ENCODE assay signal across 25 mouse cellular contexts in genomic region chr2:113404905-113405304, GRCm38 (mm10).
DNase-seq lines count a peak whose midpoint lies in the region; ATAC-seq and TF ChIP-seq lines count a peak whose summit lies in the region.
"Had no signal": no experiment of that assay in that cellular context is flagged by ENCODE, and none has a peak within 500 bp of the region (broad histone marks: within the 10 kb centered on the region; RNA-seq: fewer than 3 reads in every experiment).

No protein-coding gene starts in this region.

- no peaks in the 10 kb centered on the region for H3K36me3 ChIP-seq in kidney, embryonic 16.5 days (ENCODE audit: insufficient read depth, low read length)
- H3K36me3 ChIP-seq in kidney, embryonic 14.5 days (ENCODE audit: control insufficient read depth, insufficient read depth, low read length), result no peaks in the 10 kb centered on the region
- H3K36me3 ChIP-seq in lung, embryonic 15.5 days, result no peaks in the 10 kb centered on the region
- no peaks in the 10 kb centered on the region for H3K36me3 ChIP-seq in lung, postnatal 0 days (ENCODE audit: insufficient read depth, low read length)
- H3K36me3 ChIP-seq: embryonic facial prominence, embryonic 13.5 days; forebrain, embryonic 15.5 days; G1E had no signal

- no peak for TF ChIP-seq EP300 in lung, postnatal 0 days (IDR thresholded peaks at IDR 0.05)

- no peak overlapping the region for H3K4me3 ChIP-seq in kidney, embryonic 16.5 days (ENCODE audit: low read length)
- H3K4me3 ChIP-seq in kidney, embryonic 14.5 days (ENCODE audit: low read length), result no peak overlapping the region
- no peak overlapping the region for H3K4me3 ChIP-seq in lung, embryonic 15.5 days
- no peak overlapping the region for H3K4me3 ChIP-seq in lung, postnatal 0 days (ENCODE audit: low read depth, low read length)
- H3K4me3 ChIP-seq: embryonic facial prominence, embryonic 13.5 days; forebrain, embryonic 13.5 days; forebrain, embryonic 15.5 days had no signal

- H3K27ac ChIP-seq in kidney, embryonic 16.5 days (ENCODE audit: low read length), result no peak overlapping the region
- no peak overlapping the region for H3K27ac ChIP-seq in kidney, embryonic 14.5 days (ENCODE audit: low read depth, low read length)
- no peak overlapping the region for H3K27ac ChIP-seq in lung, embryonic 15.5 days
- H3K27ac ChIP-seq in lung, postnatal 0 days (ENCODE audit: low read length), result no peak overlapping the region
- H3K27ac ChIP-seq: embryonic facial prominence, embryonic 13.5 days; forebrain, embryonic 13.5 days; forebrain, embryonic 15.5 days had no signal

- TF ChIP-seq CTCF in lung, postnatal 0 days (IDR thresholded peaks at IDR 0.05), result no peak

- WGBS in kidney, embryonic 16.5 days, result 51% methylated on average over 6 of the region's 6 CpGs
- 60% methylated on average over 6 of the region's 6 CpGs for WGBS in kidney, embryonic 14.5 days
- 52% methylated on average over 6 of the region's 6 CpGs for WGBS in lung, embryonic 15.5 days
- 39% methylated on average over 6 of the region's 6 CpGs for WGBS in lung, postnatal 0 days

- H3K9me3 ChIP-seq in kidney, embryonic 16.5 days (ENCODE audit: low read length), result no peaks in the 10 kb centered on the region
- no peaks in the 10 kb centered on the region for H3K9me3 ChIP-seq in kidney, embryonic 14.5 days (ENCODE audit: control insufficient read depth, low read length)
- no peaks in the 10 kb centered on the region for H3K9me3 ChIP-seq in lung, embryonic 15.5 days
- H3K9me3 ChIP-seq in lung, postnatal 0 days (ENCODE audit: low read length), result no peaks in the 10 kb centered on the region
- H3K9me3 ChIP-seq: embryonic facial prominence, embryonic 13.5 days; forebrain, embryonic 13.5 days; forebrain, embryonic 15.5 days had no signal

- peak; percentile 46; the same call in 1 of the 2 replicates for ATAC-seq in kidney, embryonic 16.5 days (ENCODE audit: low FRiP score, low TSS enrichment)
- ATAC-seq in kidney, embryonic 14.5 days (ENCODE audit: low FRiP score, low TSS enrichment), result no peak
- ATAC-seq in lung, embryonic 15.5 days (ENCODE audit: borderline replicate concordance, extremely low read depth, low FRiP score, low TSS enrichment), result peak; percentile 78; the same call in 1 of the 2 replicates
- peak; percentile 84 for ATAC-seq in lung, postnatal 0 days
- ATAC-seq: activated CD4-positive, CD25-positive, alpha-beta regulatory T cell, adult 4 months; CD4-positive, CD25-positive, alpha-beta regulatory T cell, adult 4 months; forebrain, embryonic 13.5 days; forebrain, embryonic 15.5 days; forebrain, postnatal 0 days; Patski had no signal

- no peak overlapping the region for H3K9ac ChIP-seq in kidney, embryonic 16.5 days (replicated peaks; ENCODE audit: low read length)
- H3K9ac ChIP-seq in kidney, embryonic 14.5 days (ENCODE audit: low read depth, low read length), result no peak overlapping the region
- no peak overlapping the region for H3K9ac ChIP-seq in lung, embryonic 15.5 days
- H3K9ac ChIP-seq in lung, postnatal 0 days (replicated peaks; ENCODE audit: low read depth), result no peak overlapping the region
- H3K9ac ChIP-seq: embryonic facial prominence, embryonic 13.5 days; forebrain, embryonic 13.5 days; forebrain, embryonic 15.5 days; forebrain, postnatal 0 days had no signal

- H3K4me1 ChIP-seq in kidney, embryonic 16.5 days (ENCODE audit: insufficient read depth, low read length), result no peaks in the 10 kb centered on the region
- no peaks in the 10 kb centered on the region for H3K4me1 ChIP-seq in kidney, embryonic 14.5 days (ENCODE audit: control insufficient read depth, insufficient read depth, low read length)
- no peaks in the 10 kb centered on the region for H3K4me1 ChIP-seq in lung, embryonic 15.5 days
- no peaks in the 10 kb centered on the region for H3K4me1 ChIP-seq in lung, postnatal 0 days (ENCODE audit: insufficient read depth, low read depth, low read length)
- H3K4me1 ChIP-seq: embryonic facial prominence, embryonic 13.5 days; forebrain, embryonic 13.5 days; forebrain, embryonic 15.5 days had no signal

- no peak overlapping the region for H3K4me2 ChIP-seq in kidney, embryonic 16.5 days (replicated peaks; ENCODE audit: low read depth, low read length)
- no peak overlapping the region for H3K4me2 ChIP-seq in kidney, embryonic 14.5 days (replicated peaks; ENCODE audit: low read depth, low read length)
- no peak overlapping the region for H3K4me2 ChIP-seq in lung, embryonic 15.5 days
- no peak overlapping the region for H3K4me2 ChIP-seq in lung, postnatal 0 days (replicated peaks; ENCODE audit: low read depth, low read length)
- H3K4me2 ChIP-seq: embryonic facial prominence, embryonic 13.5 days; forebrain, embryonic 13.5 days; forebrain, embryonic 15.5 days had no signal

- H3K27me3 ChIP-seq in kidney, embryonic 16.5 days (ENCODE audit: insufficient read depth, low read length), result no peaks in the 10 kb centered on the region
- no peaks in the 10 kb centered on the region for H3K27me3 ChIP-seq in kidney, embryonic 14.5 days (ENCODE audit: control insufficient read depth, insufficient read depth, low read length)
- H3K27me3 ChIP-seq in lung, embryonic 15.5 days, result no peaks in the 10 kb centered on the region
- H3K27me3 ChIP-seq in lung, postnatal 0 days (replicated peaks; ENCODE audit: insufficient read depth, low read length), result no peaks in the 10 kb centered on the region
- H3K27me3 ChIP-seq: CH12.LX; embryonic facial prominence, embryonic 13.5 days; forebrain, embryonic 13.5 days; forebrain, embryonic 15.5 days; Patski had no signal

- no peak for DNase-seq in lung, postnatal 10 days
- DNase-seq in lung, postnatal 0 days (ENCODE audit: low spot score), result peak; percentile 54
- no peak for DNase-seq in lung, postnatal 25 days (ENCODE audit: low spot score)
- DNase-seq in adrenal gland, postnatal 36 days, result no peak
- DNase-seq: adrenal gland, adult 8-10 months; adrenal gland, postnatal 14 days; B cell, adult 2 months; cerebellum, adult 11 months; cerebellum, adult 18-20 months; cerebellum, adult 8-10 months; cerebellum, adult 9-11 months; cerebellum, postnatal 14 days; cerebellum, postnatal 36 days; forebrain, postnatal 0 days had no signal
